Mouse (Mus musculus): Measurements from ENCODE around the gene Ap3m1.

DNA sequence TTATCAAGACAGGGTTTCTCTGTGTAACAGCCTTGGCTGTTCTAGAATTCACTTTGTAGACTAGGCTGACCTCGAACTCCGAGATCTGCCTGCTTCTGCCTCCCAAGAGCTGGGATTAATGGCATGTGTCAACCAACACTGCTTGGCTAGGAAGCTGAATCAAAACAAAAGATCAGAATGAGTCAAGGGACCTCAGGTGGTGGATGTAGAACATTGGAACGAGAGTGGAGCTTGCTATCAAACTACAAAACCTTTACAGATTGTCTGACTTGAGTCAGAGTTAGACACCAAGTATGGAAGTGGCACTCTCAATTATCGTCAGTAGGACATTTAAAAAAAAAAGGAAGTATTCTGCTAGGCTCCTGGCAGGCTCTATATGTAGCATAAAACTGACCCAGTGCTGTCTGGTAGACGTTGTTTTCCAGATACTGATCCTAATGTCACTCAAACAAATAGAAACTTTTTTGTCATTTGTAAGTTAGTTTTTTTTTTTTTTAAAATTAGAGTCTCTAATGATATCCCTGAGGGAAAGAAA is 38.4 kb downstream of the Ap3m1 start:
- no peak for TF ChIP-seq MXI1 (IDR thresholded peaks at IDR 0.05; ENCODE audit: low read depth, low read length)
- peak; percentile 43 for TF ChIP-seq BHLHE40 (IDR thresholded peaks at IDR 0.05; ENCODE audit: low read depth, low read length)
